Mouse (Mus musculus) forelimb bud, embryonic 11.5 days (tissue): Measurements from ENCODE around the gene Prph2.
A peak's percentile ranks its signal among the peaks of the same experiment; 100 is the strongest.

Source experiments
- DNase-seq: peaks from one replicate; pipeline ENCODE4 v3.0.0-alpha.2; 2012; ENCODE audit warnings: low read depth, low spot score

The Prph2 gene

DNA sequence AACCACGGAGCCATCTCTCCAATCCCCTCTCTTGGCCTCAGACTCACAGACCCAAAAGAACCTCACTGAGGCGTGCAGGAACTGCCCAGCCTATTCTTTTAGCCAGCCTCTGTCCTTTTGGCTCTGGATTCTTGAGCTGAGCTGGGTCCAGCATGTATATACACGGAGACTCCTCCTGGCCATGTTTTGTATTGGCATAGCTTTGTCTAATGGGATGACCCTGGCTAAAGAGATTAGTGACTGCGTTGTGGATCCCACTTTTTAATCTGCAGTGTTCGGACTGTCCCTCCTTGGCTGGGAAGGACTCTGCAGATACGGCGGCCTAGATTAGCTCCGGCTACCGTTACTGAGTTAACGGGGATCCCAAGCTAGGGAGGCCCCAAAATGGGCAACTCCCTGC is at the start of gene Prph2:
Gene Prph2, plus strand, starts transcription at position 274 of the 400 bp plus-strand sequence.
- DNase-seq, result no peak

DNA sequence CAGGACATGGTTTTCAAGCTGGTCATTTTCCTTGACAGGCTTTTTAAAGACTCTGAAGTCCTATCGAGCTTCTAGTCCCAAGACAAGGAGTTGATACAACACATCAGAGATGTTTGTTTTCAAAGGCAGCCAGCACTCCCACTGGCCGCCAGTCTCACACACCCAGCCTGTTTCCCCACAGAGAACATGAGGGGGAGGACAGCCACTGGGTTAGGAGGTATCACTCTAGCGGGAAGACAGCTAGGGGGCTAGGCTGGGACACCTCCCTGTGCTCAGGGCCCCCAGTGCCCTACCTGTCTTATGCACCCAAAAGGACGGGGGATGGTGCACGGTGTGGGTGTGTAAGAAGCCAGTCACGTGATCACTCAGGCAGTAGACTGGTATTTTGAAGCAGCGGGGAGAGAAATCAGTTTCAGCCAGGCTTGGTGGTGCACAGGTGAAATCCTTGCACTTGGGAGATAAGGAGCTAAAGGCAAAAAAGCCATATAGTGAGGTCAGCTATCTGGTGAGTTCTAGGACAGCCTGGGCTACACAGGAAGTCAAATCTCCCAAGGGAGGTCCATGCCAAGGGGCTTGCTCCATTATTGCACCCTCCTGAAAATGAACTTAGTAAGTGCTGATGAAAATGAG is 45.6 kb upstream of the Prph2 start:
- DNase-seq, result no peak

- DNase-seq, result no peak
These were observed 43.4 kb upstream of the Prph2 start for GRCm38 (mm10) chr17:46866836-46867235.

- DNase-seq, result no peak
These were observed 40.0 kb upstream of the Prph2 start for GRCm38 (mm10) chr17:46870204-46870798.

GRCm38 (mm10) chr17:46870913-46871312 is 39.3 kb upstream of the Prph2 start:
- no peak for DNase-seq

DNA sequence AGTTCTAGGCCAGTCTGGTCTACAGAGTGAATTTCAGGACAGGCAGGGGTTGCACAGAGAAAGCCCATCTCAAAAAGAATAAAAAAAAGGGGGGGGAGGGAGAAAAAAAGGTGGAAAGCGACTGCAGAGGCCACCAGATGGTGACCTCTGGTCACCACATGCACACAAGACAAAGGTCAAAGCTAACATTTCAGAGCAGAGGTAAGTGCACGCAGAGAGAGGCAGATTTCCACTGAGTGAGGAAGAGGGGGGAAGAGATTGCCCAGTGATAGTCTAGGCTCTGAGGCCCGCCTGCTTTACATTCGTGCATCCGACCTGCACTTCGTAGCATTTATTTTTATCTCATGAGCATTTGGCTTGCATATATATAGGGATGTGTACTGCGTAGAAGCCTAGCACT is 37.5 kb upstream of the Prph2 start:
- no peak for DNase-seq

- DNase-seq, result no peak
These were observed 36.1 kb upstream of the Prph2 start for GRCm38 (mm10) chr17:46874133-46874532.

GRCm38 (mm10) chr17:46875626-46876025 is 34.6 kb upstream of the Prph2 start:
- DNase-seq, result no peak

DNA sequence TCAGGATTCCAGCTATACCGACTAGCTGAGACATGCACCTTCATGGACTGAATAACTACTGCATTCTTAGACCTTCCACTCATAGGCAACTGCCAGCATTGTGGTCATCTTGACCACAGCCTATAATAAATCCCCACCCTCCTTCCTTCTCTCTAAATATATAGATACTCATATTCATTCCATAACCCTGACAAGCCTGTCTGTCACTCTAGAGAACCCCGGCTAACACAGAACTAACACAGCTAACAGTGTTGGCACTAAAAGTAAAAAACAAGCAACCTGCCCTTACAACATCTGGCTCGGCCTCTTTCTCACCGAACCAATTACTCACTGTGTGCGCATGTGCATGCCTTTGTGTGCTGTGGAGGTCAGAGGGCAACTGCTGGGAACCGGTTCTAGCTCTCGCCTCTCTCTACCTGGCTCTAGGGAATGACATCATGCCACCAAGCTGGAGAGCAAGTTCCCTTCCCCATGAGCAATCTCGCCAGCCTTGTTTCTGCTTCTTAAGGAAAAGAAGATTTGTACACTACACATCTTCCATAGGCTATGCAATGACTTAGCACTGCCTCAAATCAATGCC is 33.8 kb upstream of the Prph2 start:
- no peak for DNase-seq

- DNase-seq, result no peak
These were observed 33.2 kb upstream of the Prph2 start for GRCm38 (mm10) chr17:46877061-46877460.

DNA sequence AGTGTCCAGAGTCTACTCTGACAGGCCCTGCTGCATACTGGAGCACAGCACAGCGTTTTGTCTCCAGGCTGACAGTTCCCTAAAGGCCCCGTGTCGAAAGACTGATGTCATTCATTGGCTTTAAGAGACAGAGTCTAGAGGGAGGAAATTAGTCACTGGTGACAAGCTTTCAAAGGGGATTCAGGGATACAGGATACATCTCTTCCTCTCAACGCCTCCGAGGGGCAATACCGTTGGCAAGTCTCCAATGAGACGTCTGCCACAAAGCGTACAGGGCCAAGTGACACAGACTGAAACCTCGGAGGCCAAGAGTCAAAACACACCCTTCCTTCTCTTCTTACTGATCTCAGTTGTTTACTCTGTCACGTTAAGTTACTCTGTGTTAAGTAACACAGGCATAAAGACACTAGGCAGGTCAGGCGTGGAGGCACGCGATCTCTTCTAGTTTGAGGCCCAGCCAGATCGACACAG is 30.4 kb upstream of the Prph2 start:
- DNase-seq, result no peak

- DNase-seq, result no peak
These were observed 29.9 kb upstream of the Prph2 start for GRCm38 (mm10) chr17:46880322-46880721.

- no peak for DNase-seq
These were observed 28.5 kb upstream of the Prph2 start for GRCm38 (mm10) chr17:46881728-46882127.

GRCm38 (mm10) chr17:46883107-46883506 is 27.2 kb upstream of the Prph2 start:
- no peak for DNase-seq

- no peak for DNase-seq
These were observed 25.5 kb upstream of the Prph2 start for GRCm38 (mm10) chr17:46884766-46885165.

GRCm38 (mm10) chr17:46885218-46885909 is 24.9 kb upstream of the Prph2 start:
- DNase-seq, result no peak

- no peak for DNase-seq
These were observed 24.2 kb upstream of the Prph2 start for GRCm38 (mm10) chr17:46885910-46886643.

- DNase-seq, result peak; percentile 71
These were observed 21.6 kb upstream of the Prph2 start for GRCm38 (mm10) chr17:46888511-46889212.

- peak; percentile 78 for DNase-seq
These were observed 20.7 kb upstream of the Prph2 start for GRCm38 (mm10) chr17:46889450-46890084.

DNA sequence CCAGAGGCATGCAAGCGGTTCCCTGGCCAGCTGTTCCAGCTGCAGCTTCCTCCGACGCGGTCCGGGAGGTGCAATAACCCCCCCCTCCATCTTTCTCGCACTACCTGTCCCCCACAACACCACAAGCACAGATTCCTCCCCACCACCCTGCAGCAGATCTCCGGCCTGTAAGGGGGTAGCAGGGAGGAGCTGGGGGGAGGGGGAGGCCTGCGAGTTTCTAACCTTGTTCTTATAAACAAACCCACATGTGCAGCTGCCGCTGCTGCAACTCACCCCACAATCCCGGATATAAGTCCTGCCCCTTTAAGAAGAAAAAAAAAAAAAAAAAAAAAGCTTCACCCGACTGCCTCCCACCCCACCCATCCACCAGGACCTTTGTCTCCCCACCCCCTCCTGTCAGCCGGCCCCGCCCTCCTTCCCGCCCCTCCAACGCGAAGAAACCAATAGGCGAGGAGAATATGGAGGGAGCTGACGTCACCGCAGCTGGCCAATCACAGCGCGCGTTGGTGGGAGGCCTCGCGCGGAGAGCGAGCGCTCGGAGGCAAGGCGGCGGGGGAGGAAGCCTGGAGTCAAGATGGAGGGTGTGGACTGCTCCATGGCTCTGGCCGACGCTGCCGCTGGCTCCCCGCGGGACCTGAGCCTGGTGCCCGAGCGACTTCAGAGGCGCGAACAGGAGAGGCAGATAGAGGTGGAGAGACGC is 20.0 kb upstream of the Prph2 start, which contains the start of gene Tbcc:
Gene Tbcc, plus strand, starts transcription at position 569 of the 700 bp plus-strand sequence.
- peak; percentile 98 for DNase-seq
